Mouse (Mus musculus) thymus, postnatal 25 days (tissue): ENCODE data around the gene Cbl.

ENCODE experiments used
- DNase-seq: peaks from one replicate; pipeline ENCODE4 v3.0.0; 2022

Gene Cbl

GRCm38 (mm10) chr9:44178389-44178788, 55.5 kb downstream of the Cbl start:
- DNase-seq, result peak; percentile 44

DNA sequence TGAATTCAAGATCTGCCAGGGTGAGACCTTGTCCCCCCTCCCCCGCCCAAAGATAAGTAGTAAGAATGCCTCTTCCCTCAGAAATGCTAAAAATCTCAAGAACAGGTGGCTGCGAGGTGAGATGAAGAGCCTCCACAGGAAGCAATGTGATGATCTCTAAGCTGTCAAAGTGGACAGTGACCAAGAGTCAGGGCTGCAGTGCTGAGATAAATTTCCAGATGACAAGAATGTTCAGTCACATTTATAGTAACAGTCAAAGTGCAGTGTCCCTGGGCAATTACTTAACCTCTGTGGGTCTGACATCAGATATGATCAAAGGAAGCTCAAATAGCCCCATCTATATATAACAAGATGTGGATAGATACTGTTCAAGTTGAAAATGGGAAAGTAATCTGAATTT, 56.4 kb downstream of the Cbl start:
- no peak for DNase-seq

DNA sequence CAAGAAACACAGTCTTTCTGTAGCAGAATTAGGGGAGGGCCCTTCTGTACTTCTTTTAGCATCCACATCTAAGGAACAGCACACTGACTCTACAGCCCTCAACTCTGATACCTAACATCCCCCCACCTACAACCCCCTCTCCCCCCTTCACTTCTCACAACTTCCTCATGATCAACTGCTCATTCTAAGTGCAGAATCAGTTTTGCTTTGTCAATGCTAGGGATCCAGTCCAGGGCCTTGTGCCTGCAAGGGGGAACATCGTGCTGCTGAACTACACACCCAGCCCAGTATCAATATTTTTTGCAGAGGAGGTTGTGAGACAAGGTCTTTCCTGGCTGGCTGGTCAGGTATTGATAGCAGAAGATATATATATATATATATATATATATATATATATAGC, 57.9 kb downstream of the Cbl start:
- DNase-seq, result no peak

DNA sequence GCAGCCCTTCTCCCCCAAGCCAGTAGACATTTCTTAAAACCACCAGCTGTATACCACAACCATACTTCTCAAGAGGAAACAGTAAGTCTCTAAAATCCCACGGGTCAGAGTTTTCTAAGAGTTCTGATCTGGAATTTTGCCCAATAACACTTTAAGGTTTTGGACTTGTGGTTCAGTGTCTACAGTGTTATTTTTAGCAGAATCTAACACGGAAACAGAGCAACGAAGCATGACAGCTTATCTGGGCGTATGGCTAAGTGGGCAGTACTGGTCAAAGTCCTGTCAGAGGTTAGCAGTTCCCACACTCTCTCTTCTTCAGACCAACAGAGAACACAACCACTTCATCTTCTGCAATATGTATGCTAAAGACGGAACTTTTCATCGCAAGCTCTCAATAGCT, 58.3 kb downstream of the Cbl start:
- DNase-seq, result no peak

DNA sequence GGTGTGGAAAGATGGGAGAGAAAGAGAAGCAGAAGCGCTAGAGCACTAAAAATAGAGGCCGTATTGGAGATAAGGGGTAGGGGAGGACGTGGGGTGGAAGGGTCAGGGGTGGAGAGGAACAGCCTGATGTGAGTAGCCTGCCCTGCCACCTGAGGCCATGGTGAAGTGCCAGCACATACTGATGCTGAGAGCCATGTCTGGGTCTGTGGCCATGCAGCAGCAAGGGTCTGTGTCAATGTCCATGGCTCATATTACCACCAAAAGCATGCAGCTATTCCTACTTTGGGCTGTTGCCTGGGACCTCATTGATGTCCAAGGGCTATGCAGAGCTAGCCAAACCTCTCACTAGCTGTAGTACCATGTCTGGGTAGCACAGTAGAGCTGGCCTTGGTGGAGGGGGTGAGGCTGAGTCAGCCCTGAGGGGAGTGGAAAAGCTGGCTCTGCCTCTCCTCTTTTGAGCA, 63.1 kb downstream of the Cbl start:
- DNase-seq, result no peak

GRCm38 (mm10) chr9:44168931-44169330, 64.9 kb downstream of the Cbl start:
- no peak for DNase-seq

GRCm38 (mm10) chr9:44159886-44160285, 74.0 kb downstream of the Cbl start:
- DNase-seq, result no peak

DNA sequence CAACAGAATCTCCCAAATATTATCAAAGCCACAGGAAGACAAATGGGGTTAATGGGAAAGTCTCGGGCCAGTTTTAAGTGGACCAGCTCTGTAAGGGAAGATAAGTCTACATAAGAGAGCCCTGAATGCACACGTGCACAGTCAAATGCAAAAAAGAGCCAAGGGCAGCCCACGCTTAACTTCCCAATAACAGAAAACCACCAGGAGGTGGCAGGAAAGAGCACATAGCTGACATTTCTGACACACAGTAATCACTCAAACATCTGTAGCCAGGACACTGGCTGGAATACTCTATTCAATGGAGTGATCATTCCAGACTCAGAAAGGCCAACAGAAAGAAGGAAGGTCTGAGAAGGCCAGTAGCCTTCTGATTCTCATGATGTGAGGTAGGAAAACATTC, 86.6 kb downstream of the Cbl start:
- DNase-seq, result peak; percentile 32

- DNase-seq, result no peak
Measured at GRCm38 (mm10) chr9:44144718-44145060, 89.2 kb downstream of the Cbl start.

- no peak for DNase-seq
Measured at GRCm38 (mm10) chr9:44144023-44144717, 89.7 kb downstream of the Cbl start.

GRCm38 (mm10) chr9:44143421-44143820, 90.4 kb downstream of the Cbl start:
- no peak for DNase-seq

DNA sequence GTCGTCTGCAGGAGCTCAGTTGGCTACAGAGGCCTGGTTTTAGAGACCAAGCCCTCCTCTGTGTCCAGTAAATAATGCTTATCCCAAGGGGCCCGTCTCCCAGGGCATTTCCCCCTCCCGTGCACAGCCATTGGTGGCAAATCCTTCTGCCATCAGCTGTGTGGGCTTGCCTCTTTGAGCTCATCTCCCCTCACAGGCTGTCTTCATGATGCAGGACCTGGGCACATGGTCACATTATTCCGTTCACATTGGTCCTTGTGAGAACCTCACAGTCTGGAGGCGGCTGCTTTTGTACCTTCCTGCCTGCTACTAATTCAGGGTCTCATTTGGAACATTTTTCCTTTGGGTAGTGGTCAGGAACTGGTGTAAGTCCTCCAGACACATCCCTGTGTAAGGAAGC, 91.9 kb downstream of the Cbl start:
- DNase-seq, result no peak

DNA sequence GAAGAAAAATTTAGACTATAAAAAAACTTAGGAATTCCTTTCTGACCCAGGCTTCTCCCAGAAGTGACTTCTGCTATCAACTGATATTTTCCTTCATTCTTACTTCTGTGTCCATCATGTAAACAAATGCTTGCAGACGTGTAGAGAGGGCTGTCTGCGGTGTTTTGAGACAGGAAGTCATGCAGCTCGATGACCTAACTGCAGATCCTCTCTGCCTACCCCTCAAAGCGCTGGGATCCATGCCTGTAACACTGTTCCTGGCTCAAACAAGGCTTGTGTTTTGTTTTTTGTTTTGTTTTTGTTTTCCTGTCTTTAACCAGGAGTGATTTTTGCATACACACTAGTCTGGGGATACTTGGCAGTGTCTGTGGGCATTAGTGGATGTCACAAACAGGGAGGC, 96.0 kb downstream of the Cbl start:
- no peak for DNase-seq

- no peak for DNase-seq
Measured at GRCm38 (mm10) chr9:44135731-44136411, 98.0 kb downstream of the Cbl start.

GRCm38 (mm10) chr9:44134851-44135730, 98.8 kb downstream of the Cbl start:
- DNase-seq, result peak; percentile 61

DNA sequence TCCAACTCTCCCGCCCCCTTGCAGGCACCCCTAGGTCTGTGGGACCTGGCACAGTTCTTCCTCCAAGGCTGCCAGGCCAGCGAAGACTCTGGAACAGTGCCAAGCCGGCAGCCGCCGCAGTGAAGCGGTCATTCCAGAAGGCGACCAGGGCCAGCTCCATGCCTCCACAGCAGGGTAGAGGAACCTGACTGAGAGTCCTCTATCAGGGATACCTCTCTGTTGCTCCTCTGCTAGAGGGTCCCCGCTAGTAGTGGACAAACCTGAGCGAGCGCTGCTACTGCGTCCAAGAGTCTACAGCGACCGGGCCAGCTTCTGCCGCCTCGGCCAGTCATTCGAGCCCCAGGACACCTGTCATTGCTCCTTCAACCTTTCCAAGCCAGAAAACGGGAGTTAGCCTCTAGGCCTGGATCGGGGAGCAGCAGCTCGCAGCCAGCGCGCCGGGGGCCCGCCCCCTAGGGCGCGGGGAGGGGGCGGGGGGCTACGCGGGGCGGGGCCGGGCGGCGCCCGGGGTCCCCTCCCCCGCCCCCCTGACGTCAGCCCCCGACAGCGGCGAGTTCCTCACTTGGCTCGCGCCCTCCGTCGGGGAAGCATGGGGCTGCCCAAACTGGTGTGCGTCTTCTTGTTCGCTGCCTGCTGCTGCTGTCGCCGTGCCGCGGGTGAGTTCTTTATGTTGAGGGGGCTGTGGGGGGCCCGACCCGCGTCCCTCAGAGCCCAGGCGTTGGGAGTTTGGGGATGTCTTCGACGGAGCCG, 99.6 kb downstream of the Cbl start, which contains the start of gene Mcam:
Mcam (plus strand) TSS at position 369 of the 750 bp plus-strand sequence.
- peak; percentile 58 for DNase-seq

DNA sequence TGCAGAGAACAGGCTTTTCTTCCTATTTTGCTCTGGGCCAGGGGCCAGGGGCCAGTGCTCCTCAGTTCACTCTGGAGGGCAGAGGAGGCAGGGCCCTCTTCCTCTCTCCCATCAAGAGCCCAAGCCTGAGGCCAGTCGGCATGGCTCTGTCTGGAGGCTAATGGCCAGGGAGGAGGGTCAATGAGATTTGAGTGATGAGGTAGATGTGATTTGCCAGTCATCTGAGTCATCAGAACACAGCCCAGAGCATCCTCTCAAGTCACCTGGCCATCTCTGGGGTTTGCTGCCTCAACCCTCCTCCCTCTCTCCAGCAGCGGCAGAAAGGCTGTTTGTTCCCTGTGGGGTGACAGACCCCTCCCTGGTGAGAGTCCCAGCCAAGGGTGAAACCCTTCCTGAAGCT, 100.6 kb downstream of the Cbl start:
- no peak for DNase-seq

DNA sequence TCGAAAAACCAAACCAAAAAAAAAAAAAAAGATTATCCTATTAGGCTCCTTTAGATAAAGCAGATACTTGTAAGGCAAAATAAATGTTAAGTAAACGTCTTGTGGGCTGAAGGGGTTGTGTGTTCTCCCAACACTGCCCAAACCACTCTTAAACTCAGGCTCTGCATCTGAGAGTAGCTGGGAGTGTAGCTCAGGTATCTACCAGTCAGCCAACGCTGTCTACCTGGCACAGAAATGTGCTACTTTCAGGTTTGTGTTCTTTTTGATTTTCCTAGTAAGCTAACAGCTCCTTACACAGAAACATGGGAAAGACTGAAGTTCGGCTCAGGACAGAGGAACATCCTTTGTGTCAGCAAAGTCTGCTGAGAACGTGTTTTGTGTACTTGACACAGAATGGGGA, 101.6 kb downstream of the Cbl start:
- DNase-seq, result no peak

GRCm38 (mm10) chr9:44131276-44131590, 102.6 kb downstream of the Cbl start:
- DNase-seq, result no peak

GRCm38 (mm10) chr9:44130581-44131275, 103.1 kb downstream of the Cbl start:
- DNase-seq, result no peak

DNA sequence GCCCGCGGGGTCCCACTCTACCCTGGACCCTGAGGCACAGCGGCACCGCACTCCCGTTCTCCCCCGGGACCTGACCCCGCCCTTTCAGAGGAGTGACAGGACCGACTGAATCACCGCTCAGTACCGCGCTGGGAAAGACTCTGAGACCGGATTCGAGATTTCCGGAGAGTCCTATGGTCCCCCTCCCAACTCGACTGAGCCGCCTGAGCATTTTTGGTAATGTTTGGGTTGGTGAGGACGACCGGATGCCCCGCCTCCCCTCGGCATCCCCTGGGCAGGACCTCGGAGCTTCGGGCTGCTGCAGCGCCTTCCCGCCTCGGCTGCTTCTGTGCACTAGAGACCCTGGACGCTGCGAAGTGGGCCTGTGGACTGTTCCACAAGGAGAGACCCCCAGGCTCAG, 103.8 kb downstream of the Cbl start:
- peak; percentile 83 for DNase-seq

DNA sequence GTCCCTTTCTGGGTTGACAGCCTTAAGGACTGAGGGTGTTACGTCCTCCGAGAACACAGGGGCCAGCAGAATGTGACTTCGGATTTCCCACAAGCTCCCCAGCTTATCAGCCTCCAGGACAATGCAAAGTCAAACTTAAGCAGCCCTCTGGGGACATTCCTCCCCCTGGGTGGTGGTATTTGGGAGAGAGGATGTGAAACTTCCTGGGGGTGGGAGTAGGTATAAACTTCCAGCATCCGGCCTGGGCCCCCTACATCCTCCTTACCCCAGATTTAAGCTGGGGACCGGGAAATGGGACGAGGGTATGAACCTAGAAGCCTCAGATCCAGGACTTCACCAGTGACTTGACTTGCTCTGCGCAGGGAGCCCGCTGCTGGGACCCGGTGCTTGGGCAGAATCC, 104.2 kb downstream of the Cbl start:
- no peak for DNase-seq
